Mouse (Mus musculus) G1E (cell line): ENCODE data around the gene Lamp1. TPM values are rescaled to one million over a fixed set of nuclear protein-coding genes. Genes with fewer than 3 reads are reported as not detected.
A peak's percentile ranks its signal among the peaks of the same experiment; 100 is the strongest.

Source experiments
- ATAC-seq: 2 replicates; pipeline ENCODE4 v1.8.0; 2016; ENCODE audit warnings: mild to moderate bottlenecking; ENCODE audit not compliant: insufficient number of reproducible peaks, poor library complexity, low FRiP score, severe bottlenecking; ENCODE audit errors: extremely low read depth
- DNase-seq: peaks from one replicate; pipeline ENCODE4 v3.0.0; 2012; ENCODE audit warnings: low spot score
- H3K27me3 ChIP-seq: 2 replicates; pipeline ENCODE4 v1.6.1; 2012; ENCODE audit warnings: mild to moderate bottlenecking, low read length, inconsistent platforms; ENCODE audit not compliant: insufficient read depth
- H3K36me3 ChIP-seq: replicated peaks from 2 replicates; pipeline ENCODE3; 2012; ENCODE audit warnings: mild to moderate bottlenecking, inconsistent platforms
- H3K4me1 ChIP-seq: 2 replicates; pipeline ENCODE4 v1.6.1; 2012; ENCODE audit warnings: low read depth, low read length, inconsistent platforms, mixed read lengths; ENCODE audit not compliant: insufficient read depth
- H3K4me3 ChIP-seq: 2 replicates; pipeline ENCODE4 v1.5.1; 2012; ENCODE audit warnings: low read depth, mild to moderate bottlenecking, inconsistent platforms, low read length, moderate library complexity, mixed read lengths
- H3K9me3 ChIP-seq: replicated peaks from 2 replicates; pipeline ENCODE4 v1.6.1; 2012; ENCODE audit warnings: inconsistent platforms
- CTCF ChIP-seq: IDR thresholded peaks from 2 replicates; pipeline ENCODE4 v1.5.1; 2012; ENCODE audit warnings: low read depth, low read length, inconsistent platforms, mixed read lengths
- GATA1 ChIP-seq: IDR thresholded peaks from 2 replicates; pipeline ENCODE4 v1.6.1; 2012; ENCODE audit warnings: borderline replicate concordance, low read length, inconsistent platforms, mixed read lengths
- GATA2 ChIP-seq: IDR thresholded peaks from 2 replicates; pipeline ENCODE4 v1.6.1; 2012; ENCODE audit warnings: low read depth, low read length, inconsistent platforms, borderline replicate concordance
- POLR2AphosphoS5 ChIP-seq: IDR thresholded peaks from 2 replicates; pipeline ENCODE4 v1.6.1; 2012; ENCODE audit warnings: low read depth, low read length, inconsistent platforms; ENCODE audit not compliant: insufficient replicate concordance
- TAL1 ChIP-seq: conservative IDR thresholded peaks from 2 replicates; pipeline ENCODE4 v1.6.1; 2012; ENCODE audit warnings: low read depth, low read length, inconsistent platforms, mixed read lengths
- polyA plus RNA-seq: library from polyadenylated mRNA; stranded (reverse); fragments of >175 nt; gene quantifications from 2 replicates; pipeline ENCODE4 v1.2.3, GENCODE M21; 2012
- total RNA-seq, 2 experiments: library from RNA; stranded (forward) in 1 of 2; stranded (reverse) in 1 of 2; fragments of 200-1000 nt in 1 of 2; fragments of >200 nt in 1 of 2; fragmentation: Nextera tagmentation in 1 of 2; gene quantifications; 2 replicates each; pipeline ENCODE4 v1.2.3; 2014 to 2017

Gene Lamp1
- total and polyA plus RNA-seq, 3 experiments = 208 to 458 (median 233) TPM

DNA sequence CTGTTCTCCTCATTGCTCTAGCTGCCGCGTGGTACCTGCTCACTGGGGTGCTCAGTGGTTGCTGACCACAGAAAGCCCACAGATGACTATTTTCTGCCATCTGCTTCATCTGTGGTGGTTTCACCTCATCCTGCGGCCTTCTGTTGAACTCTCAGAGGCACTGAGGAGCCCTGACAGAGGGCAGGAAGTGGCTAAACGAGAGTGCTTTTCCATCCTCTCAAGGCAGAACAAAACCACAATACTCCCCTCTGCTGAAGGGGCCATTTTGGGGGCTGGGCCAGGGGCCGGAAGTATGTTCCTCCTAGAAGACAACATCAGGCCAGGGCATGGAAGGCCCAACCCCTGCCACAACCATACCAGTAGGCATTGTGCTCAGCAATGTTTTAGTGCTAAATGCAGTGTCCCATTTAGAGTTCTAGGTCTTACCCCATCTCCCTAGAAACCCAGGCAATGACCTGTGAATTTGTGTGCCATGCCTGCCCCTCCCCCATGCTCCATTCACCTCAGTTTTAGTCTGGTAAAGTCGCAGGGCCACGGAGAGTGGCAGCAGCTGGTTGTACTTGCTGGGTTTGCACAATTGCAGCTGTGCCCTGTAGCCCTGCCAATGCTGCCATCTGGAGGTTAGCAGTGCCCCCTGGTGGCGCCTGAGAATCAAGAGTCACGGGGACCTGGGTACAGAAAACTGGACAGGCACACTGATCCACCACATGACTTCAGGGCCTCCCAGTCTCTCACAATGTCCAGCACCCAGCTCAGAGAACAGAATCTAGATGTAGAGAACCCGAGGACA, 54.7 kb downstream of the Lamp1 start:
- peak; percentile 51 for ATAC-seq
- peak overlapping the region; percentile 64; the same call in 1 of the 2 replicates for H3K4me3 ChIP-seq

DNA sequence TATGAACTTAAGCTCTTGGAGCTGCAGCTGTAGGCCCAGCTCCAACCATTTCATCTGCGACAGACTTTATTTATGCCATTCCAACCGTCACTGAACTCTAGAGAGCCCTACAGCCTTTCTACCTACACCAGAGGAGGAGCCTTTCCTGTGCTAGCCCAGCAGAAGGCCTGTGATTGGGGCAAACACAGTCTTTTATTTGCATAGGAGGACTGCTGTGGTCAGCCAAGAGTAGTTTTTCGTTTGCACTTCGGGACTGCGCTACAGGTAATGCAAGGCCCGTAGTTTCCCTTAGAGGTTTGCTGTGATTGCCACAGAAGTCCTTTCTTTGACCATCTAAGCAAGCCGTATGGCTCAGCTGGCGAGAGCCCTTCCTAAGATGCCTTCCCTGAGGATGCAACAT, 57.4 kb downstream of the Lamp1 start:
- H3K9me3 ChIP-seq = no peaks in the 10 kb centered on the region
- H3K4me3 ChIP-seq = no peak overlapping the region
- H3K4me1 ChIP-seq = peaks cover 24% of the 10 kb centered on the region
- H3K36me3 ChIP-seq = no peaks in the 10 kb centered on the region
- DNase-seq = no peak
- no peak for ATAC-seq
- no peak for TF ChIP-seq CTCF
- no peak for TF ChIP-seq TAL1
- no peak for TF ChIP-seq POLR2AphosphoS5
- peaks cover 24% of the 10 kb centered on the region for H3K27me3 ChIP-seq

More for the DNA sequence above, 54.7 kb downstream of the Lamp1 start:
- no peaks in the 10 kb centered on the region for H3K9me3 ChIP-seq
- TF ChIP-seq CTCF (peak; percentile 31; the same call in 1 of the 2 replicates), GATA1 (no peak)
- peak; percentile 79 for DNase-seq
- peaks cover 41% of the 10 kb centered on the region for H3K4me1 ChIP-seq
- no peaks in the 10 kb centered on the region for H3K36me3 ChIP-seq
- H3K27me3 ChIP-seq = peaks cover 9% of the 10 kb centered on the region

DNA sequence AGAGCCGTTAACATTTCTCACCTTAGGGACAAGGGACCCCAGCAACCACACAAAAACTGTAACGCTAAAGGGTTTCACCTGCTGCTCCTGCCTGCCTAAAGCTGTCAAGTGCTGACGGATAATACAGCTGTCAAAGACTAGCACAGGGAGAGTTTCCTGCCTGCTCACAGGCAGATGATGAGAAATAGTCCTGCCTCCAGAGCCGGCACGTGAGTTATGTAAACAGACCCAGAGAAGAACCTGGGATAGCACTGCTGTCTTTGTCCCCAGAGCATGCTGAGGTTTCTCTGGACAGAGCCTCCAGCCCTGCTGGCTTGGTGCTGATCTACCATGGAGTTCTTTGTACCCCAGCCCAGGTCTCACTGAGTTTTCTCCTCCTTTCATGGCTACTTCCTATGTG, 58.1 kb downstream of the Lamp1 start:
- TF ChIP-seq GATA1 (no peak), CTCF (no peak), TAL1 (no peak), GATA2 (no peak)
- H3K36me3 ChIP-seq = no peaks in the 10 kb centered on the region
- H3K4me3 ChIP-seq = no peak overlapping the region
- ATAC-seq (no peak), DNase-seq (no peak)
- peaks cover 31% of the 10 kb centered on the region for H3K27me3 ChIP-seq
- peaks cover 24% of the 10 kb centered on the region for H3K4me1 ChIP-seq
- no peaks in the 10 kb centered on the region for H3K9me3 ChIP-seq

DNA sequence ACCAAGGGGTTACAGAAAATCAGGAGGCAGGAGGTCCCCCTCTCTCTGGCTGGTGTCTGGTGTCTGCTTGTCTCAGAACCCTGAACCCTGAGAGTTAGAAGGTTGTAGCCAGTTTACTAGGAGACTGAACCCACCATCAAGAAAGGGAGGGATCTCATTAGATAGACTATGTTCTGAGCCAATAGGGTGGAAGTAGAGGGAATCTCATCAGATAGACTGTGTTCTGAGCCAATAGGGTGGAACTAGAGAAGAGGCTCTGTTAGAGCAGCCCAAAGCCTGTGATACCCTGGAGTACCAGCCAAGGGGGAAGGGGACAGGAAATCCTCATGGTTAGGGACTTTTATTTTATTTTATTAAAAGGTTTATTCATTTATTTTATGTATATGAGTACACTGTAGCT, 59.0 kb downstream of the Lamp1 start:
- Histone ChIP-seq H3K27me3 (peaks cover 36% of the 10 kb centered on the region), H3K4me3 (no peak overlapping the region), H3K4me1 (peaks cover 15% of the 10 kb centered on the region), H3K9me3 (no peaks in the 10 kb centered on the region), H3K36me3 (no peaks in the 10 kb centered on the region)
- TF ChIP-seq POLR2AphosphoS5 (no peak), GATA1 (no peak), CTCF (no peak), TAL1 (no peak), GATA2 (no peak)
- ATAC-seq = no peak
- DNase-seq = no peak

DNA sequence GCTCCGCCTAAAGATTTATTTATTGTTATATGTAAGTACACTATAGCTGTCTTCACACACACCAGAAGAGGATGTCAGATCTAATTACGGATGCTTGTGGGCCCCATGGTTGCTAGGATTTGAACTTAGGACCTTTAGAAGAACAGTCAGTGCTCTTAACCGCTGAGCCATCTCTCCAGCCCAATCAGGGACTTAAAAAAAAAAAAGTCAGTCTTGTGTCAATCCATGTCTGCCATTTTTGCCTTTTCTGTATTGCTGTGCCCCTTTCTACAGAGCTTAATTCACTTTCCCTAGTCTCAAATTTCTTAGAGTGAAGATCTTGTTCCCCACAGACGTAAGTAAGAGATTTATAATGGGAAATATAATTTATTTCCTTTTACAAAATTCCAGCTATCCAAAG, 59.5 kb downstream of the Lamp1 start:
- Histone ChIP-seq H3K4me1 (peaks cover 11% of the 10 kb centered on the region), H3K27me3 (peaks cover 41% of the 10 kb centered on the region), H3K36me3 (no peaks in the 10 kb centered on the region), H3K9me3 (no peaks in the 10 kb centered on the region), H3K4me3 (no peak overlapping the region)
- no peak for ATAC-seq
- TF ChIP-seq CTCF (no peak), GATA1 (no peak), GATA2 (no peak), POLR2AphosphoS5 (no peak), TAL1 (no peak)
- no peak for DNase-seq

DNA sequence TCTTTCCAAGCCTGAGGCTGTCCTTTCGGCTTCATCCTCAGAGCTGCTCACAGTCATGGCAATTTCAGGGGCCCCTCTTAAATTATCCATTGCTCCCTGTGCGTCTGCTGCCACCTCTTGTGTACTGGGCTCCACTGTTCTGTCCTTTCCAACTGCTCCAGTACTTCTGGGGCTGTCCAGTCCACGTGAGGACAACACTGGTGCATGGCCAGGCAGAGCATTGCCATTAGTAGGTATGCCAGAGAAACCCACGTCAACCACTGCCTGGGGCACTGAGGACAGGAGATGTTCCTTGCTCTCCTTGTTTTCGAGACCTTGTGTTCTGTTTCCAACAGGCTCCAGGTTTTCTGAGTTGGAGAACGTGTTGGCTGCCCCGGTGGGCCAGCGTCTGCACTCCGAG, 65.5 kb downstream of the Lamp1 start:
- DNase-seq (no peak), ATAC-seq (no peak)
- peaks cover 4% of the 10 kb centered on the region for H3K4me1 ChIP-seq
- H3K27me3 ChIP-seq = peaks cover 83% of the 10 kb centered on the region
- H3K4me3 ChIP-seq = no peak overlapping the region
- TF ChIP-seq GATA2 = no peak
- no peaks in the 10 kb centered on the region for H3K9me3 ChIP-seq
- no peaks in the 10 kb centered on the region for H3K36me3 ChIP-seq

Other genes starting within 250 kb of the Lamp1 start
- not detected in 2 replicates for gene F7, start 133.1 kb upstream of the Lamp1 start, total RNA-seq (2014; fragmentation: Nextera tagmentation)
- gene F7, start 133.1 kb upstream of the Lamp1 start, total RNA-seq (2017) = 0.05 TPM in 1 of 2 replicates, not detected in the other
- gene F7, start 133.1 kb upstream of the Lamp1 start, polyA plus RNA-seq = 0.04 TPM in 1 of 2 replicates, not detected in the other
- not detected in 2 replicates for gene F10, start 121.9 kb upstream of the Lamp1 start, total RNA-seq (2014; fragmentation: Nextera tagmentation)
- gene F10, start 121.9 kb upstream of the Lamp1 start, total RNA-seq (2017) = 0.33 TPM in 1 of 2 replicates, not detected in the other
- not detected in 2 replicates for gene F10, start 121.9 kb upstream of the Lamp1 start, polyA plus RNA-seq
- not detected in 2 replicates for gene Proz, start 98.2 kb upstream of the Lamp1 start, total RNA-seq (2014; fragmentation: Nextera tagmentation)
- gene Proz, start 98.2 kb upstream of the Lamp1 start, total RNA-seq (2017) = 0.05 and 0.12 TPM in 2 replicates
- not detected in 2 replicates for gene Proz, start 98.2 kb upstream of the Lamp1 start, polyA plus RNA-seq
- 21.6 and 26.3 TPM in 2 replicates for gene Pcid2, start 53.7 kb upstream of the Lamp1 start, total RNA-seq (2014; fragmentation: Nextera tagmentation)
- gene Pcid2, start 53.7 kb upstream of the Lamp1 start, total RNA-seq (2017) = 19.6 and 22.2 TPM in 2 replicates
- gene Pcid2, start 53.7 kb upstream of the Lamp1 start, polyA plus RNA-seq = 9.8 and 11.6 TPM in 2 replicates
- gene Cul4a, start 53.5 kb upstream of the Lamp1 start, total RNA-seq (2014; fragmentation: Nextera tagmentation) = 122 and 167 TPM in 2 replicates
- 113 and 115 TPM in 2 replicates for gene Cul4a, start 53.5 kb upstream of the Lamp1 start, total RNA-seq (2017)
- gene Cul4a, start 53.5 kb upstream of the Lamp1 start, polyA plus RNA-seq = 43.4 and 54.1 TPM in 2 replicates
- gene Grtp1, start 41.5 kb downstream of the Lamp1 start, total RNA-seq (2014; fragmentation: Nextera tagmentation) = 11.5 and 17.4 TPM in 2 replicates
- gene Grtp1, start 41.5 kb downstream of the Lamp1 start, total RNA-seq (2017) = 5.7 and 7.4 TPM in 2 replicates
- 10.7 and 12.0 TPM in 2 replicates for gene Grtp1, start 41.5 kb downstream of the Lamp1 start, polyA plus RNA-seq
- gene Adprhl1, start 95.0 kb downstream of the Lamp1 start, total RNA-seq (2014; fragmentation: Nextera tagmentation) = not detected in 2 replicates
- gene Adprhl1, start 95.0 kb downstream of the Lamp1 start, total RNA-seq (2017) = 0.06 and 0.22 TPM in 2 replicates
- gene Adprhl1, start 95.0 kb downstream of the Lamp1 start, polyA plus RNA-seq = not detected in 2 replicates
- gene Dcun1d2, start 129.0 kb downstream of the Lamp1 start, total RNA-seq (2014; fragmentation: Nextera tagmentation) = 15.7 and 19.5 TPM in 2 replicates
- gene Dcun1d2, start 129.0 kb downstream of the Lamp1 start, total RNA-seq (2017) = 24.0 and 28.5 TPM in 2 replicates
- 2.9 and 4.6 TPM in 2 replicates for gene Dcun1d2, start 129.0 kb downstream of the Lamp1 start, polyA plus RNA-seq
- 5.8 and 7.0 TPM in 2 replicates for gene Tmco3, start 129.0 kb downstream of the Lamp1 start, total RNA-seq (2014; fragmentation: Nextera tagmentation)
- 9.3 and 12.6 TPM in 2 replicates for gene Tmco3, start 129.0 kb downstream of the Lamp1 start, total RNA-seq (2017)
- gene Tmco3, start 129.0 kb downstream of the Lamp1 start, polyA plus RNA-seq = 10.2 and 13.4 TPM in 2 replicates
- gene Tfdp1, start 179.6 kb downstream of the Lamp1 start, total RNA-seq (2014; fragmentation: Nextera tagmentation) = 237 and 247 TPM in 2 replicates
- 129 and 155 TPM in 2 replicates for gene Tfdp1, start 179.6 kb downstream of the Lamp1 start, total RNA-seq (2017)
- 29.6 and 68.6 TPM in 2 replicates for gene Tfdp1, start 179.6 kb downstream of the Lamp1 start, polyA plus RNA-seq
- gene Atp4b, start 237.7 kb downstream of the Lamp1 start, total RNA-seq (2014; fragmentation: Nextera tagmentation) = not detected in 2 replicates
- 0.33 TPM in 1 of 2 replicates, not detected in the other for gene Atp4b, start 237.7 kb downstream of the Lamp1 start, total RNA-seq (2017)
- not detected in 2 replicates for gene Atp4b, start 237.7 kb downstream of the Lamp1 start, polyA plus RNA-seq
- not detected in 2 replicates for gene Grk1, start 245.9 kb downstream of the Lamp1 start, total RNA-seq (2014; fragmentation: Nextera tagmentation)
- 0.05 and 0.06 TPM in 2 replicates for gene Grk1, start 245.9 kb downstream of the Lamp1 start, total RNA-seq (2017)
- gene Grk1, start 245.9 kb downstream of the Lamp1 start, polyA plus RNA-seq = 0.01 TPM in 1 of 2 replicates, not detected in the other